Mouse (Mus musculus) R1 (cell line): ENCODE measurements around the gene Brinp3.

Experiments used
- DNase-seq: peaks from one replicate; pipeline ENCODE4 v3.0.0-alpha.2; 2018; ENCODE audit warnings: low read depth, low spot score

Gene Brinp3

DNA sequence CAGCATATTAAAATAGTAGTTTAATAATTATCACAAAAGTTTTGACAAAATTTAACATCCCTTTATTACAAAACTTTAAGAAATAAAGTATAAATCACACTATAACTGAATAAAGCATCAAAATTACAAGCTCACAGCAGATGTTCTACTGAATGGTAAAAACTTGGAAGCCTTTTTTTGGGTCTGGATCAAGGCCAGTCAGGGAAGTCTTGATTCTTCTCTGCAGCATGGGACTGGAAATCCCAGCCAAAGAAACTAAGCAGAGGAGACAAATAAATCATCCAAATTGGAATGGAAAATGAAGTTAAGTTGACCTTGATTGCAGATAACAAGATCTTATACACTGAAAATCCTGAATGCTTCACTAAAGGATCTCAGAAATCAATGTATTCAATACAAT, 298.3 kb downstream of the Brinp3 start:
- DNase-seq: no peak

DNA sequence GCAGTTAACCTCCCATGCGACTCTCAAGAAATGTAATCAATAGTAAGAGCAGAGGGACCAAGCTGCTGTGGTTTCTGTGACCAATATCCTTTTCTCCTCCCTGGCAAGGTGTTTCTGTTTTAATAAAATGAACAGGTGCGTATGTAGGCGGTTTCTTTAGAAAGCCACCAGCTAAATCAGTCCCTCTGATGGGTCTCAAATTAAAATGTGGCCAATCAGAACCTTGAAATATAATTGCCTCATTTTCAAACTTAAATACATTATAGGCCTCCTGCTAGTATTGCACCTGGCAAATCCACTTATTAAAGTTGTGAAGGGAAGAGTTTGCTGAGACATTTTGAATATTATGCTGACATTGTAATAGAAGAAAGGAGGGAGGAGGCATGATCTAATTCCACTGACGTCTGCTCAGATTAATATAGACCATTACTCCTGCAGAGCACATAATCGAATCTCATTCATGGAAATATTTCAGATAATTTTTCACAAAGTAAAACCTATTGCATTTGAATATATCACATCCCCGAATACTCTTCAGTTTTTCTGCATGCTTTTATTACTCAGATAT, 305.5 kb downstream of the Brinp3 start:
- no peak for DNase-seq

DNA sequence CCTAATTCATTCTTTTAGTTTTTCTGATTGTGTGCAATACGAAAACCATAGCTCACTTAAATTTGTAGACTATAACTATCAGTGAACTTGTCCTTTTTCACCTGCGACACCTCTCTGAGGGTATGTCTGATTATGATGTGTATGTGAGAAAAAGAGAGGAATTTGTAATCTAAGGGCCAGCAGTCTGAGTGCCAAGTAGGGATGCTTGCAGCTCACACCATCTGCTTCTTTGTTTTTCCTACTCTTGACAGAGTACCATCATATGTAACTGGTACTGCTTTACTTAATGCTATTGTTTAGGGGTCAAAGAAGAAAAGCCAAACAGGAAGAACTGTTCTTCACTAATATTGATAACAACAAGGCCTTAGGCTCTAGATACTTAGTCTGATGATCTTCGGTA, 307.3 kb downstream of the Brinp3 start:
- DNase-seq: no peak

DNA sequence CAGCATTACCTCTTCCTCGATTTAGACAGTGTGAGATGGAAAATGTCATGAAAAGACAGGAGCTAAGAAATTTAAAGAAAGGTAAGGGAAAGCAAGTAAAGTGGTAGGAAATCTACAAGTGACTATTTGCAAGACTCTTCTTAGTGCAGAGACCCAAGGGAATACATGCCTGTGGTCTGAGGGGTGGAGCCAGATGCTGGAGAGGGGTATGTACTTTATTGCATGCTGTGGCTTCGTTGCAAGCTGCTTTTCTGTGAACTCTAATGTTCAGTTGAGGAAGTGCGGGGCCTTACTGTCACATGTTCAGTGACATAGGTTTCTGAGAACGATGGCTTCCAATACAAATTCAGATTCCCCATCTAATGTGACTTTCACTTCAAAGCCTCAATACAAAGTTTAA, 313.2 kb downstream of the Brinp3 start:
- DNase-seq: no peak

DNA sequence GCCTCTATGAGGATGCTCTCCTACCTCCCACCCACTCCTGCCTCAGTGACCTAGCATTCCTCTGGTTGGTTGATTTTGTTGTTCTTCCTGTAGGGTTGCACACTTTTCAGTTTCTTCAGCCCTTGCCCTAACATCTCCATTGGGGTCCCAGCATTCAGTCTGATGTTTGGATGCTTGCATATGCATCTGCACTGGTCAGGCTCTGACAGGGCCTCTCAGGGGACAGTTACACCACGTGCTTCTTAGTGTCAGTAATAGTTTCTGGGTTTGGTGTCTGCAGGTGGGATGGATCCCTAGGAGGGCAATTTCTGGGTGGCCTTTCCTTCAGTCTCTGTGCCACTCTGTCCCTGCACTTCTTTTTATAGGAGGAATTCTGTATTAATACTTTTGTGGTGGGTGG, 339.3 kb downstream of the Brinp3 start:
- DNase-seq: no peak

DNA sequence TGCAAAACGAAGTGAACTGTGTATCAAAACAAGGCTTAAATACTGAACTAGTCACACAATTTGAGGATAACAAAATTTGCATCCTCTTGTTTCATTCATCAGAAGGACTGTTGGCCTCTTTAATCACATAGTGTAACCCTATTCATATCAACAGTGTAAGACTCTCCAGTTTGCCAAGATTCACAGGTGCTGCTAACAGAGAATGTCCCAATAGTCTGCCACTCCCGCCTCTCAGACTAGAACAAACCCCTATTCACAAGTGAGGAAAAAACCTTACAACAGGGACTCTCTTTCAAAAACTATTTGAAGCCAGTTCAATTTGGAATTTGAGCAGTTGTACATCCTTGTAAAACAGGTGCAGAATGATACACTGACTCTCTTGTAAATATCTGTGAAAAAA, 349.5 kb downstream of the Brinp3 start:
- DNase-seq: no peak

DNA sequence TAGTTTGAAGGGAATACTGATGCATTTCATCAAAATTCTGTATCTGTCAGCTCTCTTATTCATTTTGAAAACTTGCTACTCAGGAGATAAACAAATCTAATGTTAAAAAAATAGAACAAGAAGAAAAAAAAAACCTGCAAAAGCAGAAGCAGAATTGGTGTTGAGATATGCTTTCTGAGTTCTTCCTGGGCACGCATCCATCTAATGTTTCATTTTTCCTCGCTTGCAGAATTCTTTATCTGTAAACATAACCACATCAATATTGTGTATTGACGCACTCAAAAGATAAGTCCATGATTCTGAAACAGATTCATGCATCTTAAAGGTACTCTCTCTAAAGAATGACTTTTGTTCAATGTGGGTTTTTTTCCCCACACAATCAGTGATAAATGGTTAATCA, 354.3 kb downstream of the Brinp3 start:
- no peak for DNase-seq

DNA sequence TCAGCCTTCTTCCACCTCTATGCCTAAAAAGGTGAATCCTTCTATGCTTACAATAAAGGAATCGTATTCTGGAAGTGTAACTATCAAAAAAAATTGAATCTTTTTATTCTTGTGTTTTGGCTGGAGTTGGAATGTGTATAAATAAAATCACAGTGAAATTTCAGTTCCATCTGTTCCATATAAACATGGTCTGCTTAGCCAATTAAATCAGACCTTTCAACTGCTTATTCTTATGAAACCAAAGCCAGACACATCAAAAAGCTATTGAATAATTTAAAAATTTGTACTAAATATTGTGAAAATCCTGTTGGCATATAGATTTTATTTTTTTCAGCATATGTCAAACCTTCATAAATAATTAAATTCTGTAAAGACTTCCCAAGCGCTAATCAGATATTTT, 355.6 kb downstream of the Brinp3 start:
- no peak for DNase-seq

DNA sequence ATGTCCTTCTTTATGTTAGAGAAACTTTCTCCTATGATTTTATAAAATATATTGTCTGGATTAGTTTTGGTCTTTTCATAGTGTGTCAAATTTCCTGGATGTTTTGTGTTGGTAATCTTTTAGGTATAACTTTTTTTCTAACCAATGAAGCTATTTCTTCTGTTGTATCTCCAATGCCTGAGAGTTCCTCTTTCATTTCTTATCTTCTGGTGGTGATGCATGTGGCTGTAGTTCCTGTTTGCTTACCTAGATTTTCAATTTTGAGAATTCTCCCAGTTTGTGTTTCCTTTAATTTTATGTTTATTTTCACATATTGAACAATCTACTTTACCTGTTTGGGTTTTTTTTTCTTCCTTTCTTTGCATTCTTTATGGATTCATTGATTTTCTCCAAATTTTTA, 404.1 kb downstream of the Brinp3 start:
- no peak for DNase-seq

DNA sequence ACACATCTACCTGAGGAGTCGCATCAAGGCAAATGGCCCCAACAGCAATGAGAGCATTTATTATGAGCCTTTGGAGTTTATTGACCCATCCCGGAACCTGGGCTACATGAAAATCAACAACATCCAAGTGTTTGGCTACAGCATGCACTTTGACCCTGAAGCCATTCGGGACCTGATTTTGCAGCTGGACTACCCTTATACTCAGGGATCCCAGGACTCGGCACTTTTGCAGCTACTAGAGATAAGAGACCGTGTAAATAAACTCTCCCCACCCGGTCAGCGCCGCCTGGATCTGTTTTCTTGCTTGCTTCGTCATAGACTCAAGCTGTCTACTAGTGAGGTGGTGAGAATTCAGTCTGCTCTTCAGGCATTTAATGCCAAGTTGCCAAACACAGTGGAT, 407.1 kb downstream of the Brinp3 start:
- DNase-seq: no peak

DNA sequence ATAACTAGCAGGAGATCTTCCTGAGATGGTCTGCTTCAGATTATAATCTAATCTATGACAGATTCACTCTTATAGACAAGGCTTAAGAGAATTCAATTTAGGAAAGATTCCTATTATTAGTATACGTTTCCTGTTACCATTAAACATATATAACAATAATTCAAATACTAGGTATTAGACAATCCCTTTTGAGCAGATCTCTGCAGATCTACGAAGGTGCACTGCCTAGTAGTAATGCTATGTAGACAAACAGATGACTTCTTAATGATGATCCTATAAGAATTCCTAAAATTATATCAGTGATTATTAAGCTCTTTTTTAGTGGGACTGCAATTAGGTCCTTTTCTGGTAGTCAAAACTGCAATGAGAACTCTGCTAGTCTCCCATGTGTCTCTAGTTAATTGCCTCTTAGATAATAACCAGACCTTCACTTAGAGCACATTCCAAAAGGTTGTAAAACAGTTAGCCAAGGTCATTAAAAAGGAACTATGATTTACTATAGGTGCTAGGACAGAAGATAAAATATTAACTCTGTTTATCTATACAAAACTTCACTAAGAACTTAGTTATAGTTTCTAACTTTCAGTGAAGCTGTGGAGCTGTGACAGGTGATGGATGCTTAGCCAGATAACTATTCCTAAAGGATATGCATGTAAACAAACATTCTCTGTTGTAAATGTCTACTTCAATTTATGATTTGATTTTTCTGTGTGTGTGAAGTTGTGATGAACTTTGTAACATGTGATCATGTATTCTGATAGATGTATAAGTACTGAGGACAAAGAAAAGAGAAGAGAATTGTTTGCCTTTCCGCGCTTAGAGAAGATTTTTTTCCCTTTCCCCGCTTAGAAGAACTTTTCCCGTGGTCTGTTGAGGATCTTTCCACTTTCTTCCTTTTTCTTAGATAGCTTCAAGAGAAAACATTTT, 445.2 kb downstream of the Brinp3 start:
- no peak for DNase-seq
